Mouse (Mus musculus): Measurements from ENCODE around the gene Crybg1.

DNA sequence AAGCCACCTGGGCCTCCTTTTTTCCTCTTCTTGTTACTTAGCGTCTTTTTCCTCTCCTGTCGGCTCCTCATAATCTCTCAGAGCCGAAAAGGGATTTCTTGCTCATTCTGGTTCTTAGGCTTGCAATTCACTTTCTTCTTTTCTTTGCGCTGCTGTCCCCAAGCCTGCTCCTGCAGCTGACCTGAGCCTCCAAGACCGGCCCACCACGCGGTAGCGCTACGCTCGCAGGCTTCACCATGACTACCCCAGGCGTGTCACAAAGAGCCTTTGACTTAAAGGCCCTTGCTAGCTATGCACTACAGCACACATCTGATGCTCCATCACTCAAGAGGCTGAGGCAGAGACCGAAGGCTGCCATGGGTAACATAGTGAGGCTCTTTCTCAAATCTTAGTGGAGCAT, 21.5 kb upstream of the Crybg1 start:
- TF ChIP-seq SIN3A (IDR thresholded peaks at IDR 0.05; ENCODE audit: low read length) (no peak), POLR2AphosphoS5 (IDR thresholded peaks at IDR 0.05; ENCODE audit: borderline replicate concordance, low read depth, low read length) (no peak), RCOR1 (IDR thresholded peaks at IDR 0.05; ENCODE audit: low read depth, low read length) (no peak), ZNF384 (IDR thresholded peaks at IDR 0.05; ENCODE audit: low read depth, low read length) (no peak), EP300 (IDR thresholded peaks at IDR 0.05; ENCODE audit: low read depth in 1 of 2, low read length in 2 of 2) (no peak), POLR2A (IDR thresholded peaks at IDR 0.05; ENCODE audit: control insufficient read depth in 1 of 2, insufficient read depth in 1 of 2, low read depth in 1 of 2, low read length in 2 of 2, poor library complexity in 1 of 2) (no peak), MEF2A (IDR thresholded peaks at IDR 0.05; ENCODE audit: extremely low read depth, insufficient replicate concordance, low read depth, low read length, poor library complexity, severe bottlenecking) (no peak), E2F4 (IDR thresholded peaks at IDR 0.05; ENCODE audit: borderline replicate concordance, low read depth, low read length) (no peak), CTCF (IDR thresholded peaks at IDR 0.05 in 2 of 3, conservative IDR thresholded peaks at IDR 0.05 in 1 of 3; ENCODE audit: control insufficient read depth in 1 of 3, insufficient read depth in 1 of 3, low read depth in 2 of 3, low read length in 3 of 3, poor library complexity in 1 of 3, severe bottlenecking in 1 of 3) (no peak)
